Mouse (Mus musculus): ENCODE results near the gene Macf1. TPM values are rescaled to one million over a fixed set of nuclear protein-coding genes. Genes with fewer than 3 reads are reported as not detected.

The Macf1 gene
- total and polyA plus RNA-seq, 3 experiments = 39.3 to 169 (median 129) TPM

- ATAC-seq (ENCODE audit: extremely low read depth, insufficient number of reproducible peaks, low FRiP score, poor library complexity, severe bottlenecking) (peak; percentile 88), DNase-seq (ENCODE audit: low spot score) (peak; percentile 82)
- TF ChIP-seq TAL1 (conservative IDR thresholded peaks at IDR 0.05; ENCODE audit: low read depth, low read length) (peak; percentile 28; the same call in 1 of the 2 replicates), CTCF (IDR thresholded peaks at IDR 0.05; ENCODE audit: low read depth, low read length) (no peak)
- peaks cover 37% of the 10 kb centered on the region for H3K36me3 ChIP-seq (replicated peaks)
- H3K4me1 ChIP-seq (ENCODE audit: insufficient read depth, low read depth, low read length) = peaks cover 21% of the 10 kb centered on the region
- no peaks in the 10 kb centered on the region for H3K9me3 ChIP-seq (replicated peaks)
- no peaks in the 10 kb centered on the region for H3K27me3 ChIP-seq (ENCODE audit: insufficient read depth, low read length)
- peak within 1 kb of the TSS; percentile 95 for H3K4me3 ChIP-seq (ENCODE audit: low read depth, low read length)
These were observed 33.6 kb upstream of the Macf1 start, which contains the start of gene Ndufs5 for GRCm38 (mm10) chr4:123717574-123718433. Gene Ndufs5 (minus strand): TSS chr4:123718202.

GRCm38 (mm10) chr4:123712431-123712830 lies 28.3 kb upstream of the Macf1 start:
- DNase-seq (ENCODE audit: low spot score) = no peak
- Histone ChIP-seq H3K27me3 (ENCODE audit: insufficient read depth, low read length) (no peaks in the 10 kb centered on the region), H3K4me3 (ENCODE audit: low read depth, low read length) (no peak overlapping the region), H3K4me1 (ENCODE audit: insufficient read depth, low read depth, low read length) (peaks cover 7% of the 10 kb centered on the region; the same call in 1 of the 2 replicates), H3K36me3 (replicated peaks) (peaks cover 41% of the 10 kb centered on the region), H3K9me3 (replicated peaks) (no peaks in the 10 kb centered on the region)
- no peak for TF ChIP-seq POLR2AphosphoS5 (IDR thresholded peaks at IDR 0.05; ENCODE audit: insufficient replicate concordance, low read depth, low read length)
- no peak for TF ChIP-seq GATA2 (IDR thresholded peaks at IDR 0.05; ENCODE audit: borderline replicate concordance, low read depth, low read length)
- TF ChIP-seq CTCF (IDR thresholded peaks at IDR 0.05; ENCODE audit: low read depth, low read length) = no peak
- no peak for TF ChIP-seq TAL1 (conservative IDR thresholded peaks at IDR 0.05; ENCODE audit: low read depth, low read length)
- TF ChIP-seq GATA1 (IDR thresholded peaks at IDR 0.05; ENCODE audit: borderline replicate concordance, low read length) = no peak
- ATAC-seq (ENCODE audit: extremely low read depth, insufficient number of reproducible peaks, low FRiP score, poor library complexity, severe bottlenecking) = no peak

- ATAC-seq (ENCODE audit: extremely low read depth, insufficient number of reproducible peaks, low FRiP score, poor library complexity, severe bottlenecking) (no peak), DNase-seq (ENCODE audit: low spot score) (no peak)
- TF ChIP-seq GATA1 (IDR thresholded peaks at IDR 0.05; ENCODE audit: borderline replicate concordance, low read length) (no peak), TAL1 (conservative IDR thresholded peaks at IDR 0.05; ENCODE audit: low read depth, low read length) (no peak), CTCF (IDR thresholded peaks at IDR 0.05; ENCODE audit: low read depth, low read length) (no peak)
- Histone ChIP-seq H3K9me3 (replicated peaks) (no peaks in the 10 kb centered on the region), H3K36me3 (replicated peaks) (peaks cover 7% of the 10 kb centered on the region), H3K27me3 (ENCODE audit: insufficient read depth, low read length) (peaks cover 11% of the 10 kb centered on the region), H3K4me1 (ENCODE audit: insufficient read depth, low read depth, low read length) (no peaks in the 10 kb centered on the region), H3K4me3 (ENCODE audit: low read depth, low read length) (no peak overlapping the region)
These were observed 23.2 kb upstream of the Macf1 start for GRCm38 (mm10) chr4:123707340-123707739.

GRCm38 (mm10) chr4:123705340-123705739 lies 21.2 kb upstream of the Macf1 start:
- TF ChIP-seq CTCF (IDR thresholded peaks at IDR 0.05; ENCODE audit: low read depth, low read length) (no peak), GATA1 (IDR thresholded peaks at IDR 0.05; ENCODE audit: borderline replicate concordance, low read length) (no peak), GATA2 (IDR thresholded peaks at IDR 0.05; ENCODE audit: borderline replicate concordance, low read depth, low read length) (no peak), POLR2AphosphoS5 (IDR thresholded peaks at IDR 0.05; ENCODE audit: insufficient replicate concordance, low read depth, low read length) (no peak), TAL1 (conservative IDR thresholded peaks at IDR 0.05; ENCODE audit: low read depth, low read length) (no peak)
- Histone ChIP-seq H3K4me3 (ENCODE audit: low read depth, low read length) (no peak overlapping the region), H3K9me3 (replicated peaks) (no peaks in the 10 kb centered on the region), H3K4me1 (ENCODE audit: insufficient read depth, low read depth, low read length) (no peaks in the 10 kb centered on the region), H3K27me3 (ENCODE audit: insufficient read depth, low read length) (peaks cover 11% of the 10 kb centered on the region), H3K36me3 (replicated peaks) (no peaks in the 10 kb centered on the region)
- DNase-seq (ENCODE audit: low spot score) (no peak), ATAC-seq (ENCODE audit: extremely low read depth, insufficient number of reproducible peaks, low FRiP score, poor library complexity, severe bottlenecking) (no peak)

GRCm38 (mm10) chr4:123693384-123693783 lies 9.2 kb upstream of the Macf1 start:
- Histone ChIP-seq H3K4me1 (ENCODE audit: insufficient read depth, low read depth, low read length) (no peaks in the 10 kb centered on the region; the same call in 1 of the 2 replicates), H3K36me3 (replicated peaks) (no peaks in the 10 kb centered on the region), H3K4me3 (ENCODE audit: low read depth, low read length) (no peak overlapping the region), H3K27me3 (ENCODE audit: insufficient read depth, low read length) (no peaks in the 10 kb centered on the region), H3K9me3 (replicated peaks) (no peaks in the 10 kb centered on the region)
- ATAC-seq (ENCODE audit: extremely low read depth, insufficient number of reproducible peaks, low FRiP score, poor library complexity, severe bottlenecking) (no peak), DNase-seq (ENCODE audit: low spot score) (no peak)
- TF ChIP-seq TAL1 (conservative IDR thresholded peaks at IDR 0.05; ENCODE audit: low read depth, low read length) = no peak
- TF ChIP-seq POLR2AphosphoS5 (IDR thresholded peaks at IDR 0.05; ENCODE audit: insufficient replicate concordance, low read depth, low read length) = no peak
- no peak for TF ChIP-seq GATA1 (IDR thresholded peaks at IDR 0.05; ENCODE audit: borderline replicate concordance, low read length)

GRCm38 (mm10) chr4:123692071-123692470 lies 7.9 kb upstream of the Macf1 start:
- ATAC-seq (ENCODE audit: extremely low read depth, insufficient number of reproducible peaks, low FRiP score, poor library complexity, severe bottlenecking) (no peak), DNase-seq (ENCODE audit: low spot score) (no peak)
- Histone ChIP-seq H3K4me3 (ENCODE audit: low read depth, low read length) (no peak overlapping the region), H3K9me3 (replicated peaks) (peaks cover 2% of the 10 kb centered on the region), H3K27me3 (ENCODE audit: insufficient read depth, low read length) (no peaks in the 10 kb centered on the region), H3K36me3 (replicated peaks) (no peaks in the 10 kb centered on the region), H3K4me1 (ENCODE audit: insufficient read depth, low read depth, low read length) (no peaks in the 10 kb centered on the region; the same call in 1 of the 2 replicates)
- TF ChIP-seq CTCF (IDR thresholded peaks at IDR 0.05; ENCODE audit: low read depth, low read length) (no peak), GATA1 (IDR thresholded peaks at IDR 0.05; ENCODE audit: borderline replicate concordance, low read length) (no peak), TAL1 (conservative IDR thresholded peaks at IDR 0.05; ENCODE audit: low read depth, low read length) (no peak), GATA2 (IDR thresholded peaks at IDR 0.05; ENCODE audit: borderline replicate concordance, low read depth, low read length) (no peak), POLR2AphosphoS5 (IDR thresholded peaks at IDR 0.05; ENCODE audit: insufficient replicate concordance, low read depth, low read length) (no peak)
